Mouse (Mus musculus) midbrain, embryonic 15.5 days (tissue): ENCODE results near the gene Acsm1. TPM values are rescaled to one million over a fixed set of nuclear protein-coding genes. Genes with fewer than 3 reads are reported as not detected.

Experiments
- ATAC-seq: fragments of 200-750 bp; cut with Nextera tagmentation; replicated peaks from 2 replicates; pipeline ENCODE4 v1.8.0; 2017; ENCODE audit warnings: moderate TSS enrichment
- H3K27ac ChIP-seq: fragments of 300-500 bp; sonication (generic); 2 replicates; pipeline ENCODE4 v1.5.1; 2015; ENCODE audit warnings: mild to moderate bottlenecking, inconsistent platforms
- H3K27me3 ChIP-seq: fragments of 300-500 bp; sonication (generic); replicated peaks from 2 replicates; pipeline ENCODE4 v1.6.1; 2015; ENCODE audit warnings: inconsistent platforms
- H3K36me3 ChIP-seq: fragments of 300-500 bp; sonication (generic); replicated peaks from 2 replicates; pipeline ENCODE4 v1.6.1; 2015; ENCODE audit warnings: inconsistent platforms
- H3K4me1 ChIP-seq: fragments of 300-500 bp; sonication (generic); 2 replicates; pipeline ENCODE4 v1.6.1; 2015; ENCODE audit warnings: inconsistent platforms
- H3K4me2 ChIP-seq: fragments of 300-500 bp; sonication (generic); 2 replicates; pipeline ENCODE4 v1.6.1; 2015; ENCODE audit warnings: inconsistent platforms, mild to moderate bottlenecking, moderate library complexity
- H3K4me3 ChIP-seq: fragments of 300-500 bp; sonication (generic); 2 replicates; pipeline ENCODE4 v1.5.1; 2015; ENCODE audit warnings: mild to moderate bottlenecking, inconsistent platforms
- H3K9ac ChIP-seq: fragments of 300-500 bp; sonication (generic); 2 replicates; pipeline ENCODE4 v1.6.1; 2015; ENCODE audit warnings: mild to moderate bottlenecking, inconsistent platforms
- H3K9me3 ChIP-seq: fragments of 300-500 bp; sonication (generic); 2 replicates; pipeline ENCODE4 v1.6.1; 2016; ENCODE audit warnings: inconsistent platforms
- WGBS: fragments of 180-500 bp; shearing (Covaris S2); methylation state at CpG from one replicate; pipeline ENCODE4 v1.1.7; 2015; ENCODE audit warnings: mixed read lengths; 5-methylcytosine and 5-hydroxymethylcytosine counted together
- polyA plus RNA-seq: library from polyadenylated mRNA; unstranded; fragments of >200 nt; fragmentation: Nextera tagmentation; extraction: Ambion mirVana; gene quantifications from 2 replicates; pipeline ENCODE4 v1.2.1, GENCODE M21; 2015

Acsm1 gene
- polyA plus RNA-seq, 1 experiment from 2014 or later, result not detected

DNA sequence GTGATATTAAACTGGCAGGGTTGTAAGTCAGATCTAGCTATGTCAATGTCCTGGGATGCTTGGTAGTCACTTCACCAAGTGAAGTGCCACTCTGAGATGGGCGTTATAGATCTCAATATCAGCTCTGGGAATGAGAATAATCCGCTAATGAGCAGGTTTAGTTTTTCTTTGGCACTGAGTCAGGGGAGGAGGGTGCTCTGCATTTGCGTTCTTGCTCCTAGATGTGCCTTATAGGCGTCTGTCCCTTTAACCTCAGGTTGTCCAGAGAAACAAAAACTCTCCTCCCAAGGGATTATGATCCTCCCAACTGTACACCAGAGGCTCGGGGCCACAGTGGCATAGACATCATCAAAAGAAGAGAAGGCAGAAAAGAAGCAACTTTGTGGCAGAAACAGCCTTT, 82.9 kb downstream of the Acsm1 start, which contains the start of gene Acsm4:
Gene Acsm4, plus strand, starts transcription at position 301 of the 400 bp plus-strand sequence.
- Histone ChIP-seq H3K4me1 (no peaks in the 10 kb centered on the region), H3K9me3 (no peaks in the 10 kb centered on the region), H3K9ac (no peak within 1 kb of the TSS), H3K4me3 (no peak within 1 kb of the TSS), H3K4me2 (no peak within 1 kb of the TSS), H3K27me3 (no peaks in the 10 kb centered on the region), H3K36me3 (no peaks in the 10 kb centered on the region), H3K27ac (no peak within 1 kb of the TSS)
- WGBS, result 81% methylated on average over 5 of the region's 5 CpGs
- no peak for ATAC-seq

DNA sequence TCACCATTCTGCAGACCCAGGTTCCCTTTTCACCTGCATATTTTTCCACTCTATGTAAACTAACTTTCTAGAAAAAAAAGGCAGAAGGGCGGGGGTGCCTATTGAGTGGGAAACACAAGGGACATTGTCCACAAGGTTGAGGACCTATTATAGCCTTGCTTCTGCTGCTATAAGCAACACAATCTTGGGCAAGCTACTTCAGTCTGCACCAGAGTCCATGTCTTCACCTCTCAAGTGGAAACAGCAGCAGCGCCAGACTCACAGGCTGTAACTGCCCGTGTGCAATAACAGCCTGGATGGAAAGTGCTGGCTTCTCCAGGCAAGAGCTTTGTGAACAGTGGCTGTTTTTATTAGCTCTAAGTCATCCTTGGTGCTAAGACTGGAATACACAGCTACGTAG, 85.5 kb downstream of the Acsm1 start:
- H3K4me1 ChIP-seq, result no peaks in the 10 kb centered on the region
- H3K36me3 ChIP-seq, result no peaks in the 10 kb centered on the region
- WGBS, result 86% methylated on average over 4 of the region's 4 CpGs
- no peaks in the 10 kb centered on the region for H3K9me3 ChIP-seq
- no peak overlapping the region for H3K27ac ChIP-seq
- H3K4me2 ChIP-seq, result no peak overlapping the region
- H3K4me3 ChIP-seq, result no peak overlapping the region
- no peak overlapping the region for H3K9ac ChIP-seq
- no peak for ATAC-seq
- no peaks in the 10 kb centered on the region for H3K27me3 ChIP-seq

GRCm38 (mm10) chr7:119694926-119695325, 88.1 kb downstream of the Acsm1 start:
- Histone ChIP-seq H3K27me3 (no peaks in the 10 kb centered on the region), H3K9ac (no peak overlapping the region), H3K4me1 (no peaks in the 10 kb centered on the region), H3K9me3 (no peaks in the 10 kb centered on the region), H3K4me3 (no peak overlapping the region), H3K36me3 (no peaks in the 10 kb centered on the region), H3K4me2 (no peak overlapping the region), H3K27ac (no peak overlapping the region)
- WGBS, result 89% methylated on average over 1 of the region's 1 CpGs
- ATAC-seq, result no peak

Other genes with a start within 250 kb of the Acsm1 start
- gene Gp2, start 147.7 kb upstream of the Acsm1 start, polyA plus RNA-seq, result not detected in 2 replicates
- not detected in 2 replicates for gene Umod, start 127.7 kb upstream of the Acsm1 start, polyA plus RNA-seq
- gene Acsm5, start 87.6 kb upstream of the Acsm1 start, polyA plus RNA-seq, result 0.15 TPM in 1 of 2 replicates, not detected in the other
- gene Pdilt, start 83.5 kb upstream of the Acsm1 start, polyA plus RNA-seq, result not detected in 2 replicates
- gene Acsm2, start 52.7 kb upstream of the Acsm1 start, polyA plus RNA-seq, result not detected in 2 replicates
- gene Acsm4, start 83.0 kb downstream of the Acsm1 start, polyA plus RNA-seq, result not detected in 2 replicates
- 88.2 and 90.3 TPM in 2 replicates for gene Thumpd1, start 113.8 kb downstream of the Acsm1 start, polyA plus RNA-seq
- not detected in 2 replicates for gene Acsm3, start 153.9 kb downstream of the Acsm1 start, polyA plus RNA-seq
- 10.1 and 10.8 TPM in 2 replicates for gene Rexo5, start 187.0 kb downstream of the Acsm1 start, polyA plus RNA-seq
- 15.2 and 16.3 TPM in 2 replicates for gene Eri2, start 187.0 kb downstream of the Acsm1 start, polyA plus RNA-seq